Mouse (Mus musculus) cerebellum, postnatal 14 days (tissue): ENCODE data around the gene Cdyl.
"Not testable (repeated sequence)": the region's sequence is repeated elsewhere in the genome, so short reads cannot be mapped to it uniquely, and the experiment has no call there.

ENCODE experiments used
- DNase-seq, 2 experiments: peaks; one replicate each; pipeline ENCODE4 v3.0.0; 2021; ENCODE audit warnings: mixed read lengths in 2 of 2

Gene Cdyl

GRCm38 (mm10) chr13:35807525-35807924 is 147.9 kb downstream of the Cdyl start:
- no peak for DNase-seq

DNA sequence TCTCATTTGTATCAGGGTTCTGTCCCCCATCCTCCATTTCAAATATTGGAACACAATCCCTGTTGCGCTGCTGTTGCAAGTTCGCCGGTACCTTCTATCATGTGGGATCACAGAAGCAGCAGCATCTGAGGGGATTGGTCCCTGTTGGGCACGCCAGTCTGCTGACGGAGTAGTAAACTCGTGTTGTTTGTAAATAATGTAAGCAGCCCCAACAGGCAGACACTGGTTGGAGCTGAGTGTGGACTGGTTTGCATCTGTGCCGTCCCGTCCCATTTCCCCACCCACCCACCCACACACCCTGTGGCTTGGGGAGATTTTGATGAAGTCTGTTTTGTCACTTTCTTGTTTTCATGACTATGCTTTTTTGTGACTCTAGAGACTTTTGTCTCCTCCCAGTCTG is 148.3 kb downstream of the Cdyl start:
- DNase-seq: no peak

- DNase-seq: no peak
Measured at GRCm38 (mm10) chr13:35809252-35810159, 149.9 kb downstream of the Cdyl start.

GRCm38 (mm10) chr13:35810160-35810537 is 150.5 kb downstream of the Cdyl start:
- no peak for DNase-seq

GRCm38 (mm10) chr13:35811361-35812190 is 151.9 kb downstream of the Cdyl start:
- DNase-seq: peak; percentile 37 to 53

DNA sequence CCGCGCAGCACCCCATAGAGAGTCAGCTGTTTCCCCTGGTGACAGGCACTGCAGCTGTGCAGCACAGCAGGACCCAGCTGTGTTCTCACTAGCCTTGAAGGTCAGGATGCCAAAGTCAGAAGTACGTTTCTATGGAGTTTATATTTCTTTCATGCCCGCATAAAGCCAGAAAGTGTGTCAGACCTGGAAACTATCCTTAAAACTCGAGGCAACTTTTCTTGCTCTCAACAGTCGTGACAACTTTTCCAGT is 152.5 kb downstream of the Cdyl start:
- DNase-seq: no peak

DNA sequence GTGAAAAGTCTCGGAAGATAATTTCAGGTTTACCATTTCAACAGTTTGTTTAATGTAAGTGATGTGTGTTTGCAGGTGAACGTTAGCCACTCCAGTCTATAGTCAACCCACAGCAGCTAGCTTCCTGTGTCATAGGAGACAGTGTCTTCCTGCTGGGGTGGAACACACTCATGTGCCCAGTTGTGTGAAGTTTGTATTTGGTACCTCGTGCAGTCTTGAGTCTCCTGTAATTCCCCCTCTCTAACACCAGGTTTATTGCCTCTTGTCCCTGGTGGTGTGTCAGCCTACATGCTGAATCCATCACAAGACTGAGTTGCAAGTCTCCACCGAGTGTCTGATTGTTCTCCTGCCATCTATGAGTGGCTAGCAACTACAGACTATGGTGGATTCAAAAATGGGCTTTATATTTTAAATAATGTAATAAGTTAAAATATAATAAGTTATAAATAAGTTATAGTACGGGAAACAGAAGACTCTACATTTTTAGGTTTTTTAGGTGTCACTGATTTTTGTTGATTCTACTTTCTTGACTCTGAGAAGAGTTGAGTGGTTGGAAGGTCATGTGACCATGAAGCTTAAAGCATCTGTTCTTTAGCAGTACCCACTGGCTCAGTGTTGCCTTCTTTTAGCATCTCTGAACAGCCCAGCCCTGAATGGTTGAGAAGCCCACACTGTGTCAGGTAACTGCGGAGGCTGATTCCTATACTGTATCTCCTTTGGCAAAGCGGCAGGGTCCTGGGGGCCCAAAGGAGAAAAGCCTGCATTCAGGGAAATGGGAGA is 153.9 kb downstream of the Cdyl start:
- DNase-seq: no peak

- DNase-seq: no peak
Measured at GRCm38 (mm10) chr13:35815205-35815726, 155.6 kb downstream of the Cdyl start.

DNA sequence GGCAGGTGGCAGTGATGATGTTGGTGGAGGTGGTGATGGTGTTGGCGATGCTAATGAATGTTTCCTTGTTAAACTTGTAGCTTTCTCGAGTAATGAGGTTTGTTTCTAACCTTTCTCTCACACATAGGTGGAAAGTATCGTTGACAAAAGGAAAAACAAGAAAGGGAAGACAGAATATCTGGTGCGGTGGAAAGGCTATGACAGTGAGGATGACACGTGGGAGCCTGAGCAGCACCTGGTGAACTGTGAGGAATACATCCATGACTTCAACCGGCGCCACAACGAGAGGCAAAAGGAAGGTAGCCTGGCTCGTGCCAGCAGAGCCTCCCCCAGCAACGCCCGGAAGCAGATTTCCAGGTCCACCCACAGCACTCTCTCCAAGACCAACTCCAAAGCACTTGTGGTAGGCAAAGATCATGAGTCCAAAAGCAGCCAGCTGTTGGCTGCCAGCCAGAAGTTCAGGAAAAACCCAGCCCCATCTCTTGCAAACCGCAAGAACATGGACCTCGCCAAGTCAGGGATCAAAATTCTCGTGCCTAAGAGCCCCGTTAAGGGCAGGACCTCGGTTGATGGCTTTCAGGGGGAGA is 156.2 kb downstream of the Cdyl start:
- peak; percentile 37 to 54 for DNase-seq

- no peak for DNase-seq
Measured at GRCm38 (mm10) chr13:35817626-35818025, 158.0 kb downstream of the Cdyl start.

- no peak for DNase-seq
Measured at GRCm38 (mm10) chr13:35818060-35818459, 158.4 kb downstream of the Cdyl start.

- no peak for DNase-seq
Measured at GRCm38 (mm10) chr13:35821821-35822454, 162.3 kb downstream of the Cdyl start.

GRCm38 (mm10) chr13:35822795-35823194 is 163.2 kb downstream of the Cdyl start:
- no peak for DNase-seq

- DNase-seq: no peak
Measured at GRCm38 (mm10) chr13:35825639-35826038, 166.0 kb downstream of the Cdyl start.

- peak; percentile 72 to 75 for DNase-seq
Measured at GRCm38 (mm10) chr13:35832676-35833075, 173.0 kb downstream of the Cdyl start.

GRCm38 (mm10) chr13:35833941-35834340 is 174.3 kb downstream of the Cdyl start:
- DNase-seq: no peak

GRCm38 (mm10) chr13:35835669-35836068 is 176.0 kb downstream of the Cdyl start:
- no peak for DNase-seq

- DNase-seq: not testable (repeated sequence)
Measured at GRCm38 (mm10) chr13:35836501-35836900, 176.9 kb downstream of the Cdyl start.

- no peak for DNase-seq
Measured at GRCm38 (mm10) chr13:35840102-35840501, 180.5 kb downstream of the Cdyl start.

DNA sequence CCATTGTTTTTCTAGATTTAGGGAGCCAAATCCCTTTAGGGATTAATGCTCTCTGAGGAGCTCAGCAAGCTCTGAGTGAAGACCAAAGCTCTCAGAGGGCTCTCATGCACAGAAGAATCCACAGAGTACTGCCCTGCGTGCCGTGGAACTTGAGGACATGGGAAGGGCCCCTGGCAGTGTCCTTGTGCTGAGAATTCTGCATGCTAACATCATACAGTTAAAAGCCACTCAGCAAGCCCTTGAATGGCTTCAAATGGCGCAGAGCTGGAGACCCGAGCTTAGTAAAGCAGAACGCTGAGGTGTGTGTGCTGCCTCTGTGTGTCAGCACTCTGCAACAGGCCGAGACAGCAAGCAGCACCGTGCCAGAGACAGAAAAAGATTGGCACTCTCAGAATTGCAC is 183.8 kb downstream of the Cdyl start:
- DNase-seq: no peak

GRCm38 (mm10) chr13:35845306-35845705 is 185.7 kb downstream of the Cdyl start:
- DNase-seq: no peak

- peak; percentile 55 to 67 for DNase-seq
Measured at GRCm38 (mm10) chr13:35848694-35849093, 189.1 kb downstream of the Cdyl start.
